Mouse (Mus musculus) liver, embryonic 14.5 days (tissue): ENCODE results near the gene Mrpl14.

ENCODE experiments used
- CTCF ChIP-seq: IDR thresholded peaks from 2 replicates; pipeline ENCODE4 v1.5.1; 2016; ENCODE audit warnings: antibody characterized with exemption, low read depth, control low read depth
- EP300 ChIP-seq: IDR thresholded peaks from 2 replicates; pipeline ENCODE4 v1.6.1; 2016; ENCODE audit warnings: antibody characterized with exemption, low read depth

DNA sequence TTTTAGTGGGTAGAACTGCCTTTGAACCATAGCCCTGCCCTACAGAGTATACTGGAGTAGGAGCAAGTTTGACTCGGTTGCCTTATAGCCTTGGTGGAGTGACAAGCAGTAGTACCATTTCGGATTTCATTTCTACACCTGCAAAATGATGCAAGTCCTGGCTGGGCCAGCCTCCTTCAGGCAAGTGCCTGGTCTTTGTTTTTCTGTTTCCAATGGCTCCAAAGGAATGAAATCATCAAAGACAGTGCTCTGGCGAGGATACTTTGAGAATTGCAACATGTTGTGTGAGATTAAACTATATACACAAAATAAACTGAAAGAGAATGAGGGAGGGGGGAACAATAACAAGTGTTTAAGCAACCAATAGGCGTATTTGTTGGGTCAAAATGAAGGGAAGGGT, 3.9 kb downstream of the Mrpl14 start:
- TF ChIP-seq CTCF (no peak), EP300 (no peak)
